ENCODE assay signal across 18 mouse cellular contexts in genomic region chr17:87983313-87983712, GRCm38 (mm10). TPM values are rescaled to one million over a fixed set of nuclear protein-coding genes. Genes with fewer than 3 reads are reported as not detected.
DNase-seq lines count a peak whose midpoint lies in the region; ATAC-seq and TF ChIP-seq lines count a peak whose summit lies in the region.
"Had no signal": no experiment of that assay in that cellular context is flagged by ENCODE, and none has a peak within 500 bp of the region (broad histone marks: within the 10 kb centered on the region; RNA-seq: fewer than 3 reads in every experiment).

No protein-coding gene starts in this region.

- H3K4me3 ChIP-seq in kidney, postnatal 0 days (replicated peaks; ENCODE audit: low read depth, low read length): no peak overlapping the region
- H3K4me3 ChIP-seq in lung, embryonic 14.5 days (ENCODE audit: low read depth, low read length): no peak overlapping the region
- H3K4me3 ChIP-seq in intestine, embryonic 15.5 days (replicated peaks): no peak overlapping the region
- no peak overlapping the region for H3K4me3 ChIP-seq in intestine, postnatal 0 days (ENCODE audit: low read depth, low read length)
- H3K4me3 ChIP-seq: embryonic facial prominence, embryonic 10.5 days; forebrain, embryonic 13.5 days; heart, embryonic 13.5 days; hindbrain, embryonic 12.5 days had no signal

- peaks cover 24% of the 10 kb centered on the region; the same call in 1 of the 2 replicates for H3K36me3 ChIP-seq in kidney, postnatal 0 days (ENCODE audit: insufficient read depth, low read length)
- peaks cover 86% of the 10 kb centered on the region for H3K36me3 ChIP-seq in lung, embryonic 14.5 days (ENCODE audit: insufficient read depth)
- peaks cover 26% of the 10 kb centered on the region for H3K36me3 ChIP-seq in intestine, embryonic 15.5 days
- H3K36me3 ChIP-seq in intestine, postnatal 0 days (ENCODE audit: control insufficient read depth, insufficient read depth): peaks cover 30% of the 10 kb centered on the region

- H3K4me2 ChIP-seq in kidney, postnatal 0 days (ENCODE audit: low read length): no peak overlapping the region
- no peak overlapping the region for H3K4me2 ChIP-seq in lung, embryonic 14.5 days
- H3K4me2 ChIP-seq in intestine, embryonic 15.5 days (replicated peaks): no peak overlapping the region
- no peak overlapping the region for H3K4me2 ChIP-seq in intestine, postnatal 0 days (replicated peaks; ENCODE audit: low read depth)
- H3K4me2 ChIP-seq: forebrain, embryonic 13.5 days; heart, embryonic 13.5 days; hindbrain, embryonic 12.5 days had no signal

- H3K9ac ChIP-seq in kidney, postnatal 0 days (ENCODE audit: low read depth, low read length): no peak overlapping the region
- H3K9ac ChIP-seq in lung, embryonic 14.5 days: no peak overlapping the region
- H3K9ac ChIP-seq in intestine, embryonic 15.5 days: no peak overlapping the region
- H3K9ac ChIP-seq in intestine, postnatal 0 days (ENCODE audit: low read depth, low read length): no peak overlapping the region
- H3K9ac ChIP-seq: forebrain, embryonic 13.5 days; forebrain, postnatal 0 days; heart, embryonic 13.5 days; hindbrain, embryonic 12.5 days had no signal

- ATAC-seq in kidney, postnatal 0 days (replicated peaks; ENCODE audit: low FRiP score, low read depth): no peak; the same call in 1 of the 2 replicates
- ATAC-seq in lung, embryonic 14.5 days (ENCODE audit: insufficient read depth): peak; percentile 47; the same call in 1 of the 2 replicates
- peak; percentile 70 for ATAC-seq in intestine, embryonic 15.5 days
- ATAC-seq in intestine, postnatal 0 days: peak; percentile 82
- ATAC-seq: forebrain, embryonic 13.5 days; forebrain, postnatal 0 days had no signal

- 38% methylated on average over 4 of the region's 4 CpGs for WGBS in kidney, postnatal 0 days
- WGBS in lung, embryonic 14.5 days: 29% methylated on average over 4 of the region's 4 CpGs
- 36% methylated on average over 4 of the region's 4 CpGs for WGBS in intestine, embryonic 15.5 days
- 15% methylated on average over 4 of the region's 4 CpGs for WGBS in intestine, postnatal 0 days

- H3K27ac ChIP-seq in kidney, postnatal 0 days: no peak overlapping the region
- H3K27ac ChIP-seq in lung, embryonic 14.5 days (ENCODE audit: low read depth): no peak overlapping the region
- H3K27ac ChIP-seq in intestine, embryonic 15.5 days: no peak overlapping the region
- no peak overlapping the region for H3K27ac ChIP-seq in intestine, postnatal 0 days (ENCODE audit: low read depth, low read length)
- H3K27ac ChIP-seq: embryonic facial prominence, embryonic 10.5 days; forebrain, embryonic 13.5 days; heart, embryonic 13.5 days; hindbrain, embryonic 12.5 days had no signal

- no peak for TF ChIP-seq CTCF in kidney, postnatal 0 days (IDR thresholded peaks at IDR 0.05; ENCODE audit: low read depth)
- TF ChIP-seq CTCF in lung, embryonic 14.5 days (IDR thresholded peaks at IDR 0.05; ENCODE audit: low read depth): no peak
- no peak for TF ChIP-seq CTCF in intestine, postnatal 0 days (IDR thresholded peaks at IDR 0.05; ENCODE audit: low read depth)

- peak; percentile 34 for DNase-seq in kidney, postnatal 0 days (ENCODE audit: low spot score)
- DNase-seq in kidney, adult 11 months: no peak
- peak; percentile 37 for DNase-seq in lung, embryonic 14.5 days
- DNase-seq in lung, postnatal 25 days (ENCODE audit: low spot score): no peak
- DNase-seq in urinary bladder, postnatal 14 days (ENCODE audit: low spot score): no peak
- DNase-seq: adrenal gland, adult 2 months; adrenal gland, postnatal 25 days; cerebellum, adult 2 months; cerebellum, postnatal 10 days; forebrain, postnatal 0 days; gastrocnemius, postnatal 14 days; heart, postnatal 4 days had no signal

- H3K4me1 ChIP-seq in kidney, postnatal 0 days (replicated peaks; ENCODE audit: insufficient read depth, low read length): no peaks in the 10 kb centered on the region
- no peaks in the 10 kb centered on the region for H3K4me1 ChIP-seq in lung, embryonic 14.5 days (ENCODE audit: insufficient read depth)
- H3K4me1 ChIP-seq in intestine, embryonic 15.5 days (replicated peaks): 0 out of 2 replicates have a peak, but pooled peaks cover 3% of the 10 kb centered on the region
- H3K4me1 ChIP-seq in intestine, postnatal 0 days (replicated peaks; ENCODE audit: control insufficient read depth, insufficient read depth, low read length): no peaks in the 10 kb centered on the region

- no peaks in the 10 kb centered on the region for H3K9me3 ChIP-seq in kidney, postnatal 0 days (replicated peaks; ENCODE audit: low read length)
- no peaks in the 10 kb centered on the region for H3K9me3 ChIP-seq in lung, embryonic 14.5 days (ENCODE audit: low read depth, low read length)
- H3K9me3 ChIP-seq in intestine, embryonic 15.5 days: no peaks in the 10 kb centered on the region
- no peaks in the 10 kb centered on the region for H3K9me3 ChIP-seq in intestine, postnatal 0 days (ENCODE audit: control insufficient read depth)
- H3K9me3 ChIP-seq: embryonic facial prominence, embryonic 10.5 days; forebrain, embryonic 13.5 days; heart, embryonic 13.5 days; hindbrain, embryonic 12.5 days had no signal

- no peaks in the 10 kb centered on the region for H3K27me3 ChIP-seq in kidney, postnatal 0 days (ENCODE audit: insufficient read depth, low read length)
- no peaks in the 10 kb centered on the region for H3K27me3 ChIP-seq in lung, embryonic 14.5 days (ENCODE audit: insufficient read depth, low read length)
- H3K27me3 ChIP-seq in intestine, embryonic 15.5 days (replicated peaks): no peaks in the 10 kb centered on the region
- H3K27me3 ChIP-seq in intestine, postnatal 0 days (replicated peaks; ENCODE audit: control insufficient read depth, insufficient read depth, low read length): no peaks in the 10 kb centered on the region
- H3K27me3 ChIP-seq: forebrain, embryonic 13.5 days; heart, embryonic 13.5 days; hindbrain, embryonic 12.5 days had no signal

RNA-seq across cellular contexts. Expression of gene Msh6, which starts 8.5 kb away (rescaled TPM):
- 28.6 and 32.0 TPM in 2 replicates for polyA plus RNA-seq in kidney, postnatal 0 days (2015; fragmentation: Nextera tagmentation; extraction: Ambion mirVana)
- polyA plus RNA-seq in lung, embryonic 14.5 days (2014; fragmentation: Nextera tagmentation; extraction: Ambion mirVana): 62.3 and 69.8 TPM in 2 replicates
- polyA plus RNA-seq in intestine, embryonic 15.5 days (2015; fragmentation: Nextera tagmentation; extraction: Ambion mirVana): 42.9 and 45.2 TPM in 2 replicates
- polyA plus RNA-seq in intestine, postnatal 0 days (2015; fragmentation: Nextera tagmentation; extraction: Ambion mirVana): 9.0 and 9.2 TPM in 2 replicates

Comparison
In these comparisons a context has a peak if more than half of its experiments do, and no peak if none do; other contexts are left out.
1. DNase-seq: peak in kidney, postnatal 0 days (single experiment) and lung, embryonic 14.5 days (single experiment); none in kidney, adult 11 months (single experiment), lung, postnatal 25 days (single experiment) and urinary bladder, postnatal 14 days (single experiment).